In genomic region chr2:61088501-61088900, GRCm38 (mm10) we compare ENCODE assay signal across 17 mouse cellular contexts.
"Had no signal": no experiment of that assay in that cellular context is flagged by ENCODE, and none has a peak within 500 bp of the region (broad histone marks: within the 10 kb centered on the region; RNA-seq: fewer than 3 reads in every experiment).

No protein-coding gene starts in this region.

- H3K36me3 ChIP-seq: limb, embryonic 10.5 days; limb, embryonic 13.5 days; liver, embryonic 12.5 days; liver, embryonic 15.5 days; lung, embryonic 15.5 days; midbrain, embryonic 12.5 days had no signal

- H3K9ac ChIP-seq: limb, embryonic 13.5 days; liver, embryonic 12.5 days; liver, embryonic 15.5 days; lung, embryonic 15.5 days; midbrain, embryonic 12.5 days had no signal

- H3K4me2 ChIP-seq: limb, embryonic 13.5 days; liver, embryonic 12.5 days; liver, embryonic 15.5 days; lung, embryonic 15.5 days; midbrain, embryonic 12.5 days had no signal

- H3K4me1 ChIP-seq: liver, embryonic 12.5 days; liver, embryonic 15.5 days; midbrain, embryonic 12.5 days had no signal

- H3K9me3 ChIP-seq: limb, embryonic 10.5 days; limb, embryonic 13.5 days; liver, embryonic 12.5 days; liver, embryonic 15.5 days; lung, embryonic 15.5 days; megakaryocyte, embryonic 14.5 days; midbrain, embryonic 12.5 days had no signal

- H3K27ac ChIP-seq: limb, embryonic 10.5 days; limb, embryonic 13.5 days; liver, embryonic 12.5 days; liver, embryonic 15.5 days; lung, embryonic 15.5 days; midbrain, embryonic 12.5 days; stomach, postnatal 0 days had no signal

- DNase-seq: kidney, adult 18-20 months; kidney, adult 9 months; kidney, postnatal 14 days; kidney, postnatal 4 days; liver; lung, adult 18-20 months; lung, postnatal 10 days; lung, postnatal 36 days; thymus, postnatal 36 days had no signal

- H3K27me3 ChIP-seq: limb, embryonic 13.5 days; liver, embryonic 12.5 days; liver, embryonic 15.5 days; lung, embryonic 15.5 days; midbrain, embryonic 12.5 days had no signal

- H3K4me3 ChIP-seq: limb, embryonic 10.5 days; limb, embryonic 13.5 days; liver, embryonic 12.5 days; liver, embryonic 15.5 days; lung, embryonic 15.5 days; megakaryocyte, embryonic 14.5 days; midbrain, embryonic 12.5 days had no signal

- ATAC-seq: liver, embryonic 12.5 days had no signal
